Mouse (Mus musculus) midbrain, embryonic 13.5 days (tissue): Measurements from ENCODE around the gene Dpep1. TPM values are rescaled to one million over a fixed set of nuclear protein-coding genes. Genes with fewer than 3 reads are reported as not detected.
"Not testable (repeated sequence)": the region's sequence is repeated elsewhere in the genome, so short reads cannot be mapped to it uniquely, and the experiment has no call there.

ENCODE experiments used
- ATAC-seq: fragments of 200-750 bp; cut with Nextera tagmentation; 2 replicates; pipeline ENCODE4 v1.8.0; 2017; ENCODE audit warnings: mild to moderate bottlenecking, moderate TSS enrichment, moderate library complexity
- H3K27ac ChIP-seq: fragments of 300-500 bp; sonication (generic); 2 replicates; pipeline ENCODE4 v1.5.1; 2015; ENCODE audit warnings: inconsistent platforms, mild to moderate bottlenecking, moderate library complexity
- H3K27me3 ChIP-seq: fragments of 300-500 bp; sonication (generic); 2 replicates; pipeline ENCODE4 v1.6.1; 2015; ENCODE audit warnings: mild to moderate bottlenecking, inconsistent platforms
- H3K36me3 ChIP-seq: fragments of 300-500 bp; sonication (generic); 2 replicates; pipeline ENCODE4 v1.6.1; 2015; ENCODE audit warnings: mild to moderate bottlenecking, inconsistent platforms
- H3K4me1 ChIP-seq: fragments of 300-500 bp; sonication (generic); replicated peaks from 2 replicates; pipeline ENCODE4 v1.6.1; 2015; ENCODE audit warnings: inconsistent platforms
- H3K4me2 ChIP-seq: fragments of 300-500 bp; sonication (generic); replicated peaks from 2 replicates; pipeline ENCODE4 v1.6.1; 2015; ENCODE audit warnings: moderate library complexity, mild to moderate bottlenecking, inconsistent platforms
- H3K4me3 ChIP-seq: fragments of 300-500 bp; sonication (generic); replicated peaks from 2 replicates; pipeline ENCODE4 v1.5.1; 2015; ENCODE audit warnings: mild to moderate bottlenecking, inconsistent platforms
- H3K9ac ChIP-seq: fragments of 300-500 bp; sonication (generic); replicated peaks from 2 replicates; pipeline ENCODE4 v1.6.1; 2015; ENCODE audit warnings: mild to moderate bottlenecking, inconsistent platforms
- H3K9me3 ChIP-seq: fragments of 300-500 bp; sonication (generic); 2 replicates; pipeline ENCODE4 v1.6.1; 2016; ENCODE audit warnings: mild to moderate bottlenecking, inconsistent platforms
- WGBS: fragments of 180-500 bp; shearing (Covaris S2); methylation state at CpG from one replicate; pipeline ENCODE4 v1.1.7; 2015; 5-methylcytosine and 5-hydroxymethylcytosine counted together
- polyA plus RNA-seq: library from polyadenylated mRNA; unstranded; fragments of >200 nt; fragmentation: Nextera tagmentation; extraction: Ambion mirVana; gene quantifications from 2 replicates; pipeline ENCODE4 v1.2.1, GENCODE M21; 2015

Gene Dpep1
- polyA plus RNA-seq, 1 experiment from 2014 or later = not detected

DNA sequence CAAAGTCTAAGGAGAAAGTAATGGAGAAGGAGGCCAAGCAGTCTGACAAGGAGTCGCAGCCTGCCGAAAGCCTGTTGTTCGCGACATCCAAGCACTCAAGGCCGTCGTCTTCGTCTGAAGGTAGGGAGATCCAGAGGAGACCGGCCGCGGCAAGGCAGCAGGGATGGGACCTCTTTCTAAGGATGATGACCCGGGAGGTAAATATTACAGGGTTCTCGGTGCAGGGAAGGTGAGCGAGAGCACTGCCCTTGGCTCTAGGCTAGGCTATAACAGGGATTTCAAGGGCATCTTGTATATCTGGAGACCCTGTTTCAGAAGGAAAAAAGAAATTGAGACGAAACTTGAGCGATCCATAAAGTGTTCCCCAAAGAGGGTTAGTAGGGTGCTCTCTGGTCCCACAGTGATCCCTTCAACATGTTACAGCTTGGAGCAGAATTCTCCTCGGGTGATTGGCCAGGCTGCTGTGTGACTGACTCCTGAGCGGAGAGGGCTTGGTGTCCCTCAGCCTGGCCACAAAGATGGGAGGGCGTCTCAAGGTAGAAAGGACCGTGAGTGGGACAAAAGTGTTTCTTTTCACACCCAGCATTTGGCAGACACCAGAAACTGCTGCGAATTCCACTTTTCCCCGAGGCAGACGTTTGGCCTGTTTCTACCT lies 27.2 kb downstream of the Dpep1 start:
- Histone ChIP-seq H3K27ac (peak overlapping the region; percentile 61), H3K36me3 (peaks cover 24% of the 10 kb centered on the region), H3K9ac (peak overlapping the region; percentile 99), H3K27me3 (no peaks in the 10 kb centered on the region), H3K4me1 (peaks cover 27% of the 10 kb centered on the region), H3K4me3 (peak overlapping the region; percentile 92), H3K4me2 (peak overlapping the region; percentile 97), H3K9me3 (no peaks in the 10 kb centered on the region)
- 22% methylated on average over 22 of the region's 22 CpGs for WGBS
- no peak; the same call in 1 of the 2 replicates for ATAC-seq

DNA sequence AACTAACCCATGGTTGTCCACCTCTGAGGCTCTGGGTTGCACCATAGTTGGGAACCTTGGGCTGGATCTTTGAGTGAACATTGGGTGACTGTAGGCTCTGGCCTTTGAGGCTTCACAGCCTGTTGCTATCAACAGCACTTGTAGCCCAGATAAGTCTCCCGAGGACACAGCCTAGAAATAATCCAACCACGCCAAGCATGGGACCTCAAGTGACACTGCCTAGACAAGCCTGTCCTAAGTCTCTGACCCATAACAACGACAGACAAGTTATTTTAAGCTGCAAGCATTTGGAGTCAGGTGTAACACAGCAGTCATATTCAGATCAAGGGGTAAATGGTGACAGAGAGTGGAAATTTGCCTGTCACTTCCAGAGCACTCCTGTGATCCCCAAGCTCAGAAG lies 29.4 kb downstream of the Dpep1 start:
- ATAC-seq = no peak
- Histone ChIP-seq H3K4me2 (no peak overlapping the region), H3K27me3 (no peaks in the 10 kb centered on the region), H3K9me3 (no peaks in the 10 kb centered on the region), H3K4me3 (no peak overlapping the region), H3K9ac (no peak overlapping the region), H3K4me1 (peaks cover 27% of the 10 kb centered on the region), H3K27ac (no peak overlapping the region), H3K36me3 (0 out of 2 replicates have a peak, but pooled peaks cover 3% of the 10 kb centered on the region)
- WGBS = 87% methylated on average over 3 of the region's 3 CpGs

DNA sequence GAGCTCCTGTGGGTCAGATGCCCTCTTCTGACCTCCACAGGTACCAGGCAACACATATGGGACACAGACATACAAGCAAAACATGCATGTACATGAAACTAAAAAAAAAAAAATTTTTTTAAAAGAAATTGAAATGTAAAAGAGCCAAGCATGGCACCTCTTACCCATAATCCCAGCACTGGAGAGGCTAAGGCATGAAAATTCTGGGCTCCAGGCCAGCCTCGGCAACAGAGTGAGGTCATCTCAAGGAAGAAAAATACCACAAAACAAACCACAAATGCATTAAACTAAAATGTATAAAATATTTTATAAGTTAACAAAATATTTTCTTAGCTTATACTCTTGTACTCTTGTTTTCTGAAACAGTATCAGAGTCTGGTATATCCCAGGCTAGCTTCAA lies 34.9 kb downstream of the Dpep1 start:
- Histone ChIP-seq H3K9me3 (no peaks in the 10 kb centered on the region), H3K4me1 (peaks cover 16% of the 10 kb centered on the region), H3K4me2 (no peak overlapping the region), H3K4me3 (no peak overlapping the region), H3K27me3 (no peaks in the 10 kb centered on the region), H3K36me3 (no peaks in the 10 kb centered on the region), H3K27ac (no peak overlapping the region), H3K9ac (no peak overlapping the region)
- 91% methylated on average over 1 of the region's 1 CpGs for WGBS
- no peak for ATAC-seq

DNA sequence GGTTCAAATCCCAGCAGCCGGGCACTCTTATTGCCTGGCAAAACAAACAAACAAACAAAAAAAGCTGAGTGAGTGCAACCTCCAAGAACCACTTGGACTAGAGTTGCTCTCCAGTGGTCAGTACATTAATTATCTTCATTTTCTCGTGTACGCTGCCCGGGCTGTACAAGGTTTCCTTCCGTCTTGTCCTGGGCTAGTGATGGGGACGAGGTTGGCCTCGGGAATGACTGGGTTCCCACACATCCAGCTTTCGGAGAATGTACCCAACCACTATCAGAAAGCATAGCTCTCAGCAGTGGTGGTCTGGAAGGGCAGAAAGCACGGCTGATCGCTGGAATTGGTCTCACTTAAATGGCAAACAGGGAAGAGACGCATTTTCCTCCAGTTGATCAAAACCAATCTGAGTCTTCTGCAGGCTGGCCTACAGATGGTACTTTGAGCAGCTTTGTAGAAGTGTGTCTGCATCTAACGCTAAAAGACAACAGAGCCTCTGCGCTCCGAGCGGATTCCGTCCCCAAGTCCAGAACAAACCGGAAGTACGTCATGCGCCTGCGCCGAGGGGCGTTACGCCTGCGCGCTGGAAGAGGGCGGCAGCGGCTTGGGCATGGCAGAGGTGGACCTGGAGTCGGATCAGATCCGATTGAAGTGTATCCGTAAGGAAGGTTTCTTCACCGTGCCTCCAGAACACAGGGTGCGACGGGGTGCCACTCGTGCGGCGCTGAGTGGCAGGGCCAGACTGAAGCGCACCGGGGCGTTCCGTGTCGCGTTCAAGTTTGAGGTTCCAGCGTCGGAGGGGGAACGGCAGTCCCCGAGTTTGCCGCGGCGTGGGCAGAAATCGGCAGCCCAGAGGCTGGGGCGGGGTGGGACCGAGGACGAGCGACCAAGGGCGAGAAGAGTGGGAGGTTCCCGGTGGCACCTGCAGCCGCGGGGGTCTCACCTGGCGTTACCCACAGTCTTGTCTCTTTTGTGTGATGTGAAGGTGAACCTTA lies 38.5 kb downstream of the Dpep1 start, which contains the start of gene Cdk10:
Gene Cdk10, plus strand, starts transcription at position 565 of the 989 bp plus-strand sequence.
- H3K4me1 ChIP-seq = peaks cover 21% of the 10 kb centered on the region
- H3K36me3 ChIP-seq = peaks cover 30% of the 10 kb centered on the region
- no peaks in the 10 kb centered on the region for H3K27me3 ChIP-seq
- peak within 1 kb of the TSS; percentile 87 for H3K27ac ChIP-seq
- WGBS = 4% methylated on average over 59 of the region's 59 CpGs
- peak within 1 kb of the TSS; percentile 76 for H3K4me3 ChIP-seq
- H3K9me3 ChIP-seq = no peaks in the 10 kb centered on the region
- H3K4me2 ChIP-seq = peak within 1 kb of the TSS; percentile 88
- peak; percentile 93 for ATAC-seq
- H3K9ac ChIP-seq = peak within 1 kb of the TSS; percentile 87

DNA sequence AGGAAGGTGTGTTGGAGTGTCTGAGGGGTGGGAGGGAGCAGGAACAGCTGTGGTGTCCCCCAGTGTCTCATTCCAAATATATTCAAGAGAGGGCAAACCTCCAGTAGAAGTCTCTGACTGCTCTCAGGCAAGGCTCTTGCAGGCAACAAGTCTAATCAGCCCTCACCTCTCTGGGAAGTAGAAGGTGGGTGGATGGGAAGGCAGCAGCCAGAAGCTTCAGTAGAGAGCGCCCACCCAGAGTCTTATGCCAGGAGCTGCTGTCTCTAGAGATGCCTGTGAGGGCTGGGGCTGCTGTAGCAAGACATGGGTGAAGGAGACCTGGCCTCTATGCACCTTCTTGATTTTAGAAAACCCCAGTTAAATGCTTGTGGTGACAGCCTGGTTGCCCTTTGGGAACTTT lies 42.4 kb downstream of the Dpep1 start:
- H3K9ac ChIP-seq = no peak overlapping the region
- no peak for ATAC-seq
- no peak overlapping the region for H3K4me2 ChIP-seq
- H3K27me3 ChIP-seq = peaks cover 4% of the 10 kb centered on the region
- H3K4me3 ChIP-seq = no peak overlapping the region
- no peak overlapping the region for H3K27ac ChIP-seq
- peaks cover 27% of the 10 kb centered on the region for H3K4me1 ChIP-seq
- H3K9me3 ChIP-seq = no peaks in the 10 kb centered on the region
- peaks cover 43% of the 10 kb centered on the region for H3K36me3 ChIP-seq
- WGBS = 100% methylated on average over 1 of the region's 1 CpGs

DNA sequence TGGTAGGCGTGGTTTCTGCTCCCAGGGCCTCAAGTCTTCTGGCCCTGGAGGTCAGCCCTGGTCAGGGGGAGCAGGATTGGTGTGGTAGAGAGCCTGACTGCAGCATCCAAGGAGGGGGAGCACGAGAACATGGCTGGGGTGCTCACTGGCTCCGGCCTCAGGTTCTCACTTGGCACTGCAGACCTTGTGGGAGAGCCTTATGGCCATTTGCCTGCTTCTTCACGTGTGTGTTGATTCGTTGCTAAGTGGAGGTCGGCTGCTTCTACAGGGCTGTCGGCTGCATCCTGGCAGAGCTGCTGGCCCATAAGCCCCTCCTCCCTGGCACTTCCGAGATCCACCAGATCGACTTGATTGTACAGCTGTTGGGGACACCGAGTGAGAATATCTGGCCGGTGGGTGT lies 44.3 kb downstream of the Dpep1 start:
- H3K36me3 ChIP-seq = peaks cover 43% of the 10 kb centered on the region
- H3K4me1 ChIP-seq = peaks cover 30% of the 10 kb centered on the region
- peaks cover 24% of the 10 kb centered on the region for H3K27me3 ChIP-seq
- not testable (repeated sequence) for H3K4me3 ChIP-seq, H3K9me3 ChIP-seq, H3K27ac ChIP-seq, H3K9ac ChIP-seq, ATAC-seq, H3K4me2 ChIP-seq
- WGBS = 91% methylated on average over 11 of the region's 11 CpGs

DNA sequence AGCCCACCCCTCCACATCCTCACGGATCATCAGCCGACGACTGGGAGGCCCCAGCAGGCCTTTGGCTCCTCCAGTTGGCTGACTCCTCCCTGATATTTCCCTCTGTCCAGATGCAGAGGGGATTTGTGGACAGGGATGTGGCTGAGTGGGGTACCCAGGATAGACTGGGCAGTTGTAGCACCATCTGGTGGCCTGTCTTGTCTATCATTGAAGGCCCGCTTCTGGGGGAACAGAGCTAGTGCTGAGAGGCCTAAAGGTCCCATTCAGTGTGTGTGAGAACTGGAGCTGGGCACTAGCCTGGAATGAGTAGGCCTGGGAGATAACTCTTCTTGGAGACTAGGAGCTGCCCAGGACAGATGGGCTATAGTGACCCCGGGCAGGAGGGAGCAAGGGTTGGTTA lies 45.7 kb downstream of the Dpep1 start:
- ATAC-seq = no peak
- peaks cover 30% of the 10 kb centered on the region for H3K4me1 ChIP-seq
- WGBS = 73% methylated on average over 5 of the region's 5 CpGs
- peaks cover 41% of the 10 kb centered on the region for H3K36me3 ChIP-seq
- no peak overlapping the region for H3K27ac ChIP-seq
- peaks cover 37% of the 10 kb centered on the region for H3K27me3 ChIP-seq
- no peak overlapping the region for H3K4me3 ChIP-seq
- no peak overlapping the region for H3K4me2 ChIP-seq
- no peak overlapping the region for H3K9ac ChIP-seq
- H3K9me3 ChIP-seq = no peaks in the 10 kb centered on the region

DNA sequence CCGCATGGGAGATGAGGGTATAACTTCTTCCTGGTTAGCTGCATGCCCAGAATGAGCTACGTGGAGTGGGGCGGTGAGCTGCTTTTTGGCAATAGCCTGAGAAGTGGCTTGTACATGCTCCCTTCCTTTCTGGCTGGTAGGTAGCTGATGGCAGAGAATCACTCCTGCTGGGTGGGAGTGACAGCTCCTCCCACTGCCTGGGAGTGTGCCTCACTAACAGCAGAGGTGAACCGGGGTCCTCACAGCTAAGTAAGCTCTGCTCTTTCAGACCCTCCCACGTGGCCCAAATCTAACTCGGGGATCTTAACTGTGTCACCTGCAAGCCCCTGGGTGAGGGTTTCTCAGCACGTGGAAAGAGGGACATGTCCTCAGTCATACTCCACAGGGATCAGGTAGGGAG lies 46.5 kb downstream of the Dpep1 start:
- Histone ChIP-seq H3K9me3 (no peaks in the 10 kb centered on the region), H3K36me3 (peaks cover 33% of the 10 kb centered on the region), H3K4me3 (no peak overlapping the region), H3K4me1 (peaks cover 30% of the 10 kb centered on the region), H3K27me3 (peaks cover 41% of the 10 kb centered on the region), H3K4me2 (no peak overlapping the region), H3K27ac (no peak overlapping the region), H3K9ac (no peak overlapping the region)
- WGBS = 46% methylated on average over 7 of the region's 7 CpGs
- ATAC-seq = no peak

DNA sequence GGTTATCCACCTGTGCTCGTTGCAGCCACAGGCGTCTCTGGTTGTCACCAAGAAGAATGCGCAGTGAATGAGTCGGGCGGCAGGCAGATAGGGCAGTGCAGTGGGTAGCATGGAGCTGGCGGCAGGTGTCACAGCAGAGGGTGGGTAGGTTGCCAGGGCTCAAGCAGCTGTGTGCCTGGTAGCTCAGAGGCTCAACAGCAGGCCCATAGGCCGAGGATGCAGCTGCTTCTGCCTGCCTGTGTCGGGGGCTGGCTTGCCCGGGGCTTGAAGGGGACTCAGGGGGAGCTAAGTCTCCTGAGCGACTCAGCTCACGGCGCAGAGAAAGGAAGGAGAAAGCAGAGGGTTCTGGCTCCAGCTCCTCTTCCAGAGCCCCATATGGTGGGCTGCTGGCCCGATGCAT lies 47.3 kb downstream of the Dpep1 start:
- Histone ChIP-seq H3K36me3 (peaks cover 26% of the 10 kb centered on the region), H3K9ac (no peak overlapping the region), H3K4me2 (no peak overlapping the region), H3K9me3 (no peaks in the 10 kb centered on the region), H3K27ac (no peak overlapping the region), H3K4me3 (no peak overlapping the region), H3K27me3 (peaks cover 41% of the 10 kb centered on the region), H3K4me1 (peaks cover 30% of the 10 kb centered on the region)
- no peak for ATAC-seq
- WGBS = 55% methylated on average over 13 of the region's 13 CpGs

DNA sequence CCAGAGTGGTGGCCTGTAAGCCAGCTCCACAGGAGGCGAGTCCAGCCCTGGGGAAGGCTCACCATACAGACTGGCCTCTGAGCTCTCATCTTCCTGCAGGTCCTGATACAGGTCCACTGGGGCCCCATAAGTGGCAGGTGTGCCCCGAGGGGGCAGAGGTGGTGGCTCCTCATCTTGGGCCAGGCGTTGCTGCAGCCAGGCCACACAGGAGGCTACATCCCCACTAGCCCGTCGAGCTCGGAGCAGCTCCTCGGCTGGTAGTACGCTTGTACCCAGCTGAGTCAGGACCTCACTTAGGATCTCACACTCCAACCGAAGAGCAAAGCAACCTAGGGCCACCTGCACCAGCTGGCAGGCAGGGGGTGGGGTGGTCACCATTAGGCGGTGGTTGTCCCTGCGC lies 47.7 kb downstream of the Dpep1 start:
- Histone ChIP-seq H3K9me3 (no peaks in the 10 kb centered on the region), H3K4me2 (no peak overlapping the region), H3K4me3 (no peak overlapping the region), H3K36me3 (peaks cover 21% of the 10 kb centered on the region), H3K27ac (no peak overlapping the region), H3K9ac (no peak overlapping the region), H3K4me1 (peaks cover 30% of the 10 kb centered on the region), H3K27me3 (peaks cover 41% of the 10 kb centered on the region)
- WGBS = 82% methylated on average over 11 of the region's 11 CpGs
- ATAC-seq = no peak

DNA sequence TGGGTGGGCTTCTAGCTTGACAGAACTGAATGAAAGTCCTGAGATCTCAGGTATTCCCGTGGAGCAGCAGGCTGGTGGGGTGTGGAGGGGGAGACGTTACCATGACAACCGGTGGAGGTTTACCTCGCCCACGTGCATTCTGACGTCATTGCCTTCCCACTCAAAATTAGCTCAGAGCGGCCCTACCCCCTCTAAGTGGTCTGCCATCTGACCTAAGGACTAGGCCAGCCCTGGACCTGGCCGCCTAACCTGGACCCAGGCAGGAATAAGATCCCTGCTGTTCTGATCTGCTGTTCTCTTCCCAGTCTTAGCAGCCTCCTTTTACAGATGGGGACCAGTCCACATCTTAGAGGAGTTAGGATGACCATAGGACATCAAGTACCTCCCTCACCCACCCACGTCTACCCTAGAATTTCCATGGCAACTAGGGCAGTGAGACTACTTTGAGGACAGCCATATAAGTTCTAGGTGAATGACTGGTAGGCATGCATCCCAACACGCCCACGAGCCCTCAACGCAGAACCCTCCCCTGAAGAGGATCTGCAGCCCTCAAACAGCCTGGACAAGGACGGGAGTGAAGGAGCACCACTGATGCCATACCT lies 49.0 kb downstream of the Dpep1 start:
- peak overlapping the region; percentile 68 for H3K9ac ChIP-seq
- H3K27ac ChIP-seq = no peak overlapping the region
- H3K4me2 ChIP-seq = peak overlapping the region; percentile 74
- WGBS = 29% methylated on average over 13 of the region's 13 CpGs
- peaks cover 10% of the 10 kb centered on the region for H3K36me3 ChIP-seq
- peaks cover 30% of the 10 kb centered on the region for H3K4me1 ChIP-seq
- peak; percentile 12 for ATAC-seq
- H3K27me3 ChIP-seq = peaks cover 41% of the 10 kb centered on the region
- peak overlapping the region; percentile 42 for H3K4me3 ChIP-seq
- no peaks in the 10 kb centered on the region for H3K9me3 ChIP-seq
